Mouse (Mus musculus) bone marrow macrophage, adult 2 months (primary cell): Measurements from ENCODE around the gene C2cd2l.

Experiments
- CTCF ChIP-seq: IDR thresholded peaks from 2 replicates; pipeline ENCODE4 v1.5.1; 2012; ENCODE audit warnings: low read depth, mild to moderate bottlenecking, low read length, moderate library complexity
- POLR2A ChIP-seq: IDR thresholded peaks from 2 replicates; pipeline ENCODE4 v1.6.1; 2012; ENCODE audit warnings: mild to moderate bottlenecking, low read depth, low read length, borderline replicate concordance

DNA sequence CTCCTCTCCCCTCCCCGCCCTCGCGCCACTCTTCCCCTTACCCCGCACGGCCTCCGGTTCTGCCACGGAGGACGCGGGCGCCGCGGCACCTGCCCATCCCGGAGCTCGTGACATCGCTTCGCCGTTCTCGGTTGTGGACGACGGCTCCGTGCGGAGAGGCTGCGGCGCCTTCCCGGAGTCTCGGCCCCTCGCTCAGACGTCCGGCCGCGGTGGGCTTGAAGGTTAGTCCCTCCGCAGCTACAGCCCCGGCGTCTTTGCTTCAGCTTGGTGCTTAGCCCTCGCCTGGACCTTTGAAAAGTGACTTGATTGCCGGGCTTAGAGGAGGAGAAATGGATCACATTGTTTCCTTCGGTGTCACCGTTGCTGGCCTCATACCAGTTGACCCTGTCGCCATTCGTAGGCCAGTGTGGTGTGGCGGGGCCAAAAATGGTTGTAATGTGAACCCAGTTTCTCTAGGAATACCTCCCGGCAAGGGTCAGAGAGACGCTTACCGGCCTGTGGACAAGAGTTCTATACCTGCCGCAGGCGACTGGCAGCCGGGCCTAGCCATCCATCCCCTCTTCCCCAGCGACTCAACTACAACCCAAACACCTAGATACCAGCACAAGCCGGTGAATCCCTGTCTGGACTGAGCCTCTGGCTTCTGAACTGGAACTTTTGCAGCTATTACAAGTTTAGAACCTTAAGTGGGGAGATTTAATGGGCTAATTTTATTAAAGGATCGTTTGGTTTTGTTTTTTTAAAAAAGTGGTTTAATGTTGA, 15.4 kb upstream of the C2cd2l start:
- TF ChIP-seq CTCF = no peak
- no peak for TF ChIP-seq POLR2A
